Mouse (Mus musculus) adrenal gland, adult (tissue): ENCODE results near the gene Cd34.

Experiments
- DNase-seq, 2 experiments: peaks; one replicate each; pipeline ENCODE4 v3.0.0; 2022 to 2023; ENCODE audit warnings: low spot score in 1 of 2; ENCODE audit not compliant: inconsistent age in 2 of 2

Gene Cd34

DNA sequence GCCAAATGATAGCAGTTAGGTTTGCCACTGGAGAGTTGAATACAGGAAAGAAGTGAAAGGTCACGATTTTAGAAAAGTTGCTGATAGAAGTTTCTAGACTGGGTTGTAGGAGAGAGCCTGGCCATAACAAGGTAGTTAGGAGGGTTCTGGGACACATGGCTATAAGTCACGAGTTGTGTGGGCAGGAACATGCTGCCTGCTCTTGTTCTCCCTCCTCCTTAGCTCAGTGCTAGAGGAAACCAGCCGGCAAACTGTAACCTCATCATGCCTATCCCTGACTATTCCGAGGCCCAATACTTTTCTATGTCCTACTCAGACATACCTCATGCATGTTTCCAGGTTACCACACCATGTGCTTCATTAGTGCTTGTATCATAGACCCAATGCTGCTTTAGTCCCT is 64.7 kb downstream of the Cd34 start:
- no peak for DNase-seq

DNA sequence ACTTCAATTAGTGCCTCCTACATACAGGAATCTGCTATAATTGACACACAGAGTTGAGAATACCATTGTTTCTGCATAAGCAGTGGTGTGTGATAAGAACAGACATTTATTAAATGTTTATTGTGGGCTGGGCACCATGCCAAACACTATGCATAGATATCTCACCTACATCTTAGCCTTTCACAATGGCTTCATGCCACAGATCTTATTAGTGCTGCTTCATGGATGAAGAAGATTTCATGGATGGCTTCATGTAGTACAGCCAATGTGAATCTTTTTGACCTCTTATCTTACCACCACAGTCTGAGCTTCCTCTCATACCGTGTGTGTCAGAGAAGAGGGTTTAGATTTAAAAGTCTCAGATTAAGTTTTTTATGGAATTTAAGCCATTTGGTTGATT is 65.6 kb downstream of the Cd34 start:
- DNase-seq, result no peak

DNA sequence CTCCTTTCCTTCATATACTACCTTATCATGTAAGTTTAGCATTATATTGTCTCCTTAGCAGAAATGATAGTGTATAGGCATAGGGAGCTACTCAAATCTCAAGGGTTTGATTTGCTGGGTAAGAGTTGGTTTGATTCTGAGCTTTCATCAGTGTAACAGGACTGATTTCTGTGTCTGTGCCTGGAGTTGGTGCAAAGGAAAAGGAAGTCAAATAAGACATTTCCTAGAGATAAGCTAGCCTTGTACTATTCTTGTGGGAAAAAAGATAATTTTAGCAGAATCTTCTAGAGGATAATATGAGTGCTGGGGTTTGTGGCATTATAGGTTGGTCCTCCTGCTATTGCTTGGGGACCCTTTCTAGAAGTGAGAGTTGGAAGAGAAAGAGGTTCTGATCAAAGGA is 67.6 kb downstream of the Cd34 start:
- DNase-seq, result no peak
